Mouse (Mus musculus): ENCODE results near the gene Plcd1. TPM values are rescaled to one million over a fixed set of nuclear protein-coding genes. Genes with fewer than 3 reads are reported as not detected.
A peak's percentile ranks its signal among the peaks of the same experiment; 100 is the strongest.

The Plcd1 gene
- polyA plus RNA-seq, 1 experiment from 2014 or later, result 15.9 TPM

- H3K27ac ChIP-seq (ENCODE audit: low read length), result no peak overlapping the region
- WGBS, result 2% methylated on average over 45 of the region's 45 CpGs
- H3K9ac ChIP-seq (ENCODE audit: low read depth, low read length), result peak overlapping the region; percentile 62
- H3K27me3 ChIP-seq (ENCODE audit: control insufficient read depth, insufficient read depth, low read depth, low read length), result peaks cover 9% of the 10 kb centered on the region
- peaks cover 15% of the 10 kb centered on the region; the same call in 1 of the 2 replicates for H3K4me1 ChIP-seq (ENCODE audit: control insufficient read depth, insufficient read depth, low read length)
- H3K9me3 ChIP-seq (replicated peaks; ENCODE audit: control insufficient read depth, low read length, poor library complexity, severe bottlenecking), result no peaks in the 10 kb centered on the region
- peak overlapping the region; percentile 50 for H3K4me3 ChIP-seq (ENCODE audit: low read depth, low read length)
- no peak for ATAC-seq
- H3K4me2 ChIP-seq (ENCODE audit: low read length), result peak overlapping the region; percentile 64
- H3K36me3 ChIP-seq (ENCODE audit: control insufficient read depth, insufficient read depth, low read length), result no peaks in the 10 kb centered on the region
Observed at GRCm38 (mm10) chr9:119092473-119093418, 556 bp downstream of the Plcd1 start.

- Histone ChIP-seq H3K27me3 (ENCODE audit: control insufficient read depth, insufficient read depth, low read depth, low read length) (peaks cover 9% of the 10 kb centered on the region), H3K27ac (ENCODE audit: low read length) (no peak overlapping the region), H3K9me3 (replicated peaks; ENCODE audit: control insufficient read depth, low read length, poor library complexity, severe bottlenecking) (no peaks in the 10 kb centered on the region), H3K4me1 (ENCODE audit: control insufficient read depth, insufficient read depth, low read length) (peaks cover 15% of the 10 kb centered on the region; the same call in 1 of the 2 replicates), H3K4me2 (ENCODE audit: low read length) (peak overlapping the region; percentile 64), H3K4me3 (ENCODE audit: low read depth, low read length) (peak overlapping the region; percentile 50), H3K36me3 (ENCODE audit: control insufficient read depth, insufficient read depth, low read length) (no peaks in the 10 kb centered on the region), H3K9ac (ENCODE audit: low read depth, low read length) (peak overlapping the region; percentile 62)
- ATAC-seq, result 0 out of 2 replicates have a peak, but pooled peaks have one; percentile 3
- WGBS, result 71% methylated on average over 12 of the region's 12 CpGs
Observed at GRCm38 (mm10) chr9:119091581-119092310, 1.6 kb downstream of the Plcd1 start.

GRCm38 (mm10) chr9:119090462-119090861 is 2.8 kb downstream of the Plcd1 start:
- Histone ChIP-seq H3K9ac (ENCODE audit: low read depth, low read length) (no peak overlapping the region), H3K4me1 (ENCODE audit: control insufficient read depth, insufficient read depth, low read length) (peaks cover 15% of the 10 kb centered on the region; the same call in 1 of the 2 replicates), H3K27me3 (ENCODE audit: control insufficient read depth, insufficient read depth, low read depth, low read length) (peaks cover 9% of the 10 kb centered on the region), H3K36me3 (ENCODE audit: control insufficient read depth, insufficient read depth, low read length) (no peaks in the 10 kb centered on the region), H3K9me3 (replicated peaks; ENCODE audit: control insufficient read depth, low read length, poor library complexity, severe bottlenecking) (no peaks in the 10 kb centered on the region), H3K4me3 (ENCODE audit: low read depth, low read length) (no peak overlapping the region), H3K27ac (ENCODE audit: low read length) (no peak overlapping the region), H3K4me2 (ENCODE audit: low read length) (no peak overlapping the region)
- no peak for ATAC-seq
- 93% methylated on average over 5 of the region's 5 CpGs for WGBS

- Histone ChIP-seq H3K27me3 (ENCODE audit: control insufficient read depth, insufficient read depth, low read depth, low read length) (peaks cover 7% of the 10 kb centered on the region), H3K27ac (ENCODE audit: low read length) (no peak overlapping the region), H3K9ac (ENCODE audit: low read depth, low read length) (no peak overlapping the region), H3K36me3 (ENCODE audit: control insufficient read depth, insufficient read depth, low read length) (no peaks in the 10 kb centered on the region), H3K4me3 (ENCODE audit: low read depth, low read length) (no peak overlapping the region), H3K4me2 (ENCODE audit: low read length) (no peak overlapping the region), H3K9me3 (replicated peaks; ENCODE audit: control insufficient read depth, low read length, poor library complexity, severe bottlenecking) (no peaks in the 10 kb centered on the region), H3K4me1 (ENCODE audit: control insufficient read depth, insufficient read depth, low read length) (peaks cover 15% of the 10 kb centered on the region; the same call in 1 of the 2 replicates)
- 57% methylated on average over 7 of the region's 7 CpGs for WGBS
- no peak for ATAC-seq
Observed at GRCm38 (mm10) chr9:119089437-119089836, 3.9 kb downstream of the Plcd1 start.

GRCm38 (mm10) chr9:119088148-119088801 is 5.0 kb downstream of the Plcd1 start:
- no peak overlapping the region for H3K27ac ChIP-seq (ENCODE audit: low read length)

GRCm38 (mm10) chr9:119087309-119087708 is 6.0 kb downstream of the Plcd1 start:
- Histone ChIP-seq H3K27ac (ENCODE audit: low read length) (no peak overlapping the region), H3K4me2 (ENCODE audit: low read length) (no peak overlapping the region), H3K9me3 (replicated peaks; ENCODE audit: control insufficient read depth, low read length, poor library complexity, severe bottlenecking) (no peaks in the 10 kb centered on the region), H3K4me1 (ENCODE audit: control insufficient read depth, insufficient read depth, low read length) (peaks cover 16% of the 10 kb centered on the region; the same call in 1 of the 2 replicates), H3K9ac (ENCODE audit: low read depth, low read length) (no peak overlapping the region), H3K4me3 (ENCODE audit: low read depth, low read length) (no peak overlapping the region), H3K27me3 (ENCODE audit: control insufficient read depth, insufficient read depth, low read depth, low read length) (peaks cover 6% of the 10 kb centered on the region), H3K36me3 (ENCODE audit: control insufficient read depth, insufficient read depth, low read length) (no peaks in the 10 kb centered on the region)
- ATAC-seq, result no peak
- 88% methylated on average over 5 of the region's 5 CpGs for WGBS

More at GRCm38 (mm10) chr9:119088148-119088801, 5.0 kb downstream of the Plcd1 start:
- Histone ChIP-seq H3K4me3 (ENCODE audit: low read depth, low read length) (peak overlapping the region; percentile 28), H3K36me3 (ENCODE audit: control insufficient read depth, insufficient read depth, low read length) (no peaks in the 10 kb centered on the region), H3K4me1 (ENCODE audit: control insufficient read depth, insufficient read depth, low read length) (peaks cover 15% of the 10 kb centered on the region; the same call in 1 of the 2 replicates), H3K4me2 (ENCODE audit: low read length) (peak overlapping the region; percentile 55), H3K9ac (ENCODE audit: low read depth, low read length) (peak overlapping the region; percentile 45; the same call in 1 of the 2 replicates), H3K27me3 (ENCODE audit: control insufficient read depth, insufficient read depth, low read depth, low read length) (peaks cover 6% of the 10 kb centered on the region), H3K9me3 (replicated peaks; ENCODE audit: control insufficient read depth, low read length, poor library complexity, severe bottlenecking) (no peaks in the 10 kb centered on the region)
- ATAC-seq, result 0 out of 2 replicates have a peak, but pooled peaks have one; percentile 25
- 3% methylated on average over 24 of the region's 24 CpGs for WGBS

- H3K36me3 ChIP-seq (ENCODE audit: control insufficient read depth, insufficient read depth, low read length), result no peaks in the 10 kb centered on the region
- no peak for ATAC-seq
- peaks cover 14% of the 10 kb centered on the region for H3K4me1 ChIP-seq (ENCODE audit: control insufficient read depth, insufficient read depth, low read length)
- H3K9me3 ChIP-seq (replicated peaks; ENCODE audit: control insufficient read depth, low read length, poor library complexity, severe bottlenecking), result no peaks in the 10 kb centered on the region
- H3K27me3 ChIP-seq (ENCODE audit: control insufficient read depth, insufficient read depth, low read depth, low read length), result no peaks in the 10 kb centered on the region; the same call in 1 of the 2 replicates
- H3K27ac ChIP-seq (ENCODE audit: low read length), result no peak overlapping the region
- no peak overlapping the region for H3K4me2 ChIP-seq (ENCODE audit: low read length)
- no peak overlapping the region for H3K9ac ChIP-seq (ENCODE audit: low read depth, low read length)
- WGBS, result 24% methylated on average over 1 of the region's 1 CpGs
- no peak overlapping the region for H3K4me3 ChIP-seq (ENCODE audit: low read depth, low read length)
Observed at GRCm38 (mm10) chr9:119086451-119086850, 6.9 kb downstream of the Plcd1 start.

- Histone ChIP-seq H3K36me3 (ENCODE audit: control insufficient read depth, insufficient read depth, low read length) (no peaks in the 10 kb centered on the region), H3K4me1 (ENCODE audit: control insufficient read depth, insufficient read depth, low read length) (peaks cover 12% of the 10 kb centered on the region), H3K27me3 (ENCODE audit: control insufficient read depth, insufficient read depth, low read depth, low read length) (no peaks in the 10 kb centered on the region; the same call in 1 of the 2 replicates), H3K4me3 (ENCODE audit: low read depth, low read length) (no peak overlapping the region), H3K27ac (ENCODE audit: low read length) (no peak overlapping the region), H3K9me3 (replicated peaks; ENCODE audit: control insufficient read depth, low read length, poor library complexity, severe bottlenecking) (no peaks in the 10 kb centered on the region), H3K4me2 (ENCODE audit: low read length) (no peak overlapping the region), H3K9ac (ENCODE audit: low read depth, low read length) (no peak overlapping the region)
- no peak for ATAC-seq
- WGBS, result 80% methylated on average over 10 of the region's 10 CpGs
Observed at GRCm38 (mm10) chr9:119083966-119084365, 9.3 kb downstream of the Plcd1 start.

Measured in midbrain, embryonic 16.5 days (tissue).